Mouse (Mus musculus): ENCODE measurements around the gene Hdac4. TPM values are rescaled to one million over a fixed set of nuclear protein-coding genes. Genes with fewer than 3 reads are reported as not detected.

Gene Hdac4
- polyA plus RNA-seq, 1 experiment from 2014 or later = 38.0 TPM

GRCm38 (mm10) chr1:91927536-91928315, 267.8 kb downstream of the Hdac4 start:
- no peak overlapping the region for H3K4me2 ChIP-seq (ENCODE audit: low read depth, low read length)
- peaks cover 3% of the 10 kb centered on the region; the same call in 1 of the 2 replicates for H3K36me3 ChIP-seq (ENCODE audit: control insufficient read depth, insufficient read depth, low read length)
- WGBS = 91% methylated on average over 10 of the region's 10 CpGs
- no peaks in the 10 kb centered on the region for H3K9me3 ChIP-seq (ENCODE audit: control insufficient read depth, low read length)
- H3K9ac ChIP-seq (replicated peaks; ENCODE audit: low read depth, low read length) = no peak overlapping the region
- H3K27ac ChIP-seq (ENCODE audit: low read depth, low read length) = no peak overlapping the region
- no peak overlapping the region for H3K4me3 ChIP-seq (ENCODE audit: low read depth, low read length)
- H3K27me3 ChIP-seq (ENCODE audit: control insufficient read depth, insufficient read depth, low read length) = no peaks in the 10 kb centered on the region
- no peak for ATAC-seq (ENCODE audit: low read depth)
- H3K4me1 ChIP-seq (ENCODE audit: control insufficient read depth, insufficient read depth, low read length) = no peaks in the 10 kb centered on the region

- Histone ChIP-seq H3K4me3 (ENCODE audit: low read depth, low read length) (no peak overlapping the region), H3K4me1 (ENCODE audit: control insufficient read depth, insufficient read depth, low read length) (no peaks in the 10 kb centered on the region), H3K27ac (ENCODE audit: low read depth, low read length) (no peak overlapping the region), H3K4me2 (ENCODE audit: low read depth, low read length) (no peak overlapping the region), H3K27me3 (ENCODE audit: control insufficient read depth, insufficient read depth, low read length) (no peaks in the 10 kb centered on the region), H3K9me3 (ENCODE audit: control insufficient read depth, low read length) (no peaks in the 10 kb centered on the region), H3K36me3 (ENCODE audit: control insufficient read depth, insufficient read depth, low read length) (no peaks in the 10 kb centered on the region), H3K9ac (replicated peaks; ENCODE audit: low read depth, low read length) (no peak overlapping the region)
- ATAC-seq (ENCODE audit: low read depth) = no peak
- 93% methylated on average over 9 of the region's 9 CpGs for WGBS
Measured at GRCm38 (mm10) chr1:91923567-91923966, 271.9 kb downstream of the Hdac4 start.

- H3K9me3 ChIP-seq (ENCODE audit: control insufficient read depth, low read length) = no peaks in the 10 kb centered on the region
- no peak for ATAC-seq (ENCODE audit: low read depth)
- H3K27me3 ChIP-seq (ENCODE audit: control insufficient read depth, insufficient read depth, low read length) = no peaks in the 10 kb centered on the region
- 87% methylated on average over 7 of the region's 7 CpGs for WGBS
- no peak overlapping the region for H3K4me2 ChIP-seq (ENCODE audit: low read depth, low read length)
- no peaks in the 10 kb centered on the region for H3K4me1 ChIP-seq (ENCODE audit: control insufficient read depth, insufficient read depth, low read length)
- H3K9ac ChIP-seq (replicated peaks; ENCODE audit: low read depth, low read length) = no peak overlapping the region
- H3K4me3 ChIP-seq (ENCODE audit: low read depth, low read length) = no peak overlapping the region
- no peaks in the 10 kb centered on the region for H3K36me3 ChIP-seq (ENCODE audit: control insufficient read depth, insufficient read depth, low read length)
- H3K27ac ChIP-seq (ENCODE audit: low read depth, low read length) = no peak overlapping the region
Measured at GRCm38 (mm10) chr1:91922235-91923152, 273.0 kb downstream of the Hdac4 start.

GRCm38 (mm10) chr1:91921702-91922101, 273.8 kb downstream of the Hdac4 start:
- 90% methylated on average over 4 of the region's 4 CpGs for WGBS
- no peak for ATAC-seq (ENCODE audit: low read depth)
- Histone ChIP-seq H3K27me3 (ENCODE audit: control insufficient read depth, insufficient read depth, low read length) (no peaks in the 10 kb centered on the region), H3K27ac (ENCODE audit: low read depth, low read length) (no peak overlapping the region), H3K4me3 (ENCODE audit: low read depth, low read length) (no peak overlapping the region), H3K9me3 (ENCODE audit: control insufficient read depth, low read length) (no peaks in the 10 kb centered on the region), H3K4me2 (ENCODE audit: low read depth, low read length) (no peak overlapping the region), H3K9ac (replicated peaks; ENCODE audit: low read depth, low read length) (no peak overlapping the region), H3K4me1 (ENCODE audit: control insufficient read depth, insufficient read depth, low read length) (no peaks in the 10 kb centered on the region), H3K36me3 (ENCODE audit: control insufficient read depth, insufficient read depth, low read length) (no peaks in the 10 kb centered on the region)

DNA sequence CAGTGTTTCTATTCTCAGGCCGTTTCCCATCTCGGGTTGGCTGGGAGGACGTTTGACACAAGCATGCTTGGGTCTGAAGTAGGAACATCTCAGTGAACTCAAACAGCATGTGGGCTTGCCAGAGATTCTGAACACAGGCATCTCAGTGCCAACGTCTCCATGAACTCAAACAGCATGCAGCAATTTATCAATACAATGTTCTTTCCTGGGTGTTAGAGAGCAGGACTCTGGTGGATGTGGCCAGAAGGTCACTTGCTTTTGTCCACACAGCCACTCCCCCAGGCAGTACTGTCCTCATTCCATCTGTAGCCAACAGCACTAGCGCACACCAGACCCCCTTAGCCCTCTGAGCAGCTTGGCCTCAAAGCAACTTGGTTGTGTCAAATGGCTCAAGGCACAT, 274.2 kb downstream of the Hdac4 start:
- Histone ChIP-seq H3K4me2 (ENCODE audit: low read depth, low read length) (no peak overlapping the region), H3K4me1 (ENCODE audit: control insufficient read depth, insufficient read depth, low read length) (no peaks in the 10 kb centered on the region), H3K36me3 (ENCODE audit: control insufficient read depth, insufficient read depth, low read length) (no peaks in the 10 kb centered on the region), H3K9me3 (ENCODE audit: control insufficient read depth, low read length) (no peaks in the 10 kb centered on the region), H3K27me3 (ENCODE audit: control insufficient read depth, insufficient read depth, low read length) (no peaks in the 10 kb centered on the region), H3K4me3 (ENCODE audit: low read depth, low read length) (no peak overlapping the region), H3K27ac (ENCODE audit: low read depth, low read length) (no peak overlapping the region), H3K9ac (replicated peaks; ENCODE audit: low read depth, low read length) (no peak overlapping the region)
- no peak for ATAC-seq (ENCODE audit: low read depth)
- WGBS = 67% methylated on average over 5 of the region's 5 CpGs

DNA sequence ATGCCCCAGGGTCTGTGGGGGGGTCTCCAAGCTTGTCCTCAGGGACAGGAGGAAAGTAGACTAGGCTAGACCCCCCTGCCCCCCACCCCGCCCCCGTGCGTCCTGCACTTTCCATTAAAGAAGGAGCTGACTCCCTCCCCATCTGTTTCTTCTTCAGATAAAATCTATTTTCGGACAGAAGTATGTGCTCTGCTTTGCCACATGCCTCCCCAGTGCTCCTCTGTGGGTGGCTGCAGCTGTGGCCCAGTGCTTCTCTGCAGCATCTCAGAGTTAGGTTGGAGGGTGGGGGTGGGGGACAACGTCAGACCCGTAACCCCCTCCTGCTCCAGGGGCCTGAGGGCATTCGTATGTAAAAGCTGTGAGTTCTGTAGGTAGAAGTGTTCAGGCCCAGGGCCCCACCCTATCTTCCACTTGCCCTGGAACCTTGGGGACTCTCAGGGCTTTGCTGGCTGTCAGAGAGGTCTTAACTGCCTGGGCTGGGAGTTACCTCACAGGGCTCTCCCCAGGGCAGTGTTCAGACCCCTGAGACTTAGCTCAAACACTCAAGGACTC, 275.4 kb downstream of the Hdac4 start:
- no peak overlapping the region for H3K27ac ChIP-seq (ENCODE audit: low read depth, low read length)
- WGBS = 36% methylated on average over 7 of the region's 7 CpGs
- no peaks in the 10 kb centered on the region for H3K9me3 ChIP-seq (ENCODE audit: control insufficient read depth, low read length)
- no peak for ATAC-seq (ENCODE audit: low read depth)
- H3K4me3 ChIP-seq (ENCODE audit: low read depth, low read length) = no peak overlapping the region
- H3K36me3 ChIP-seq (ENCODE audit: control insufficient read depth, insufficient read depth, low read length) = no peaks in the 10 kb centered on the region
- no peaks in the 10 kb centered on the region for H3K4me1 ChIP-seq (ENCODE audit: control insufficient read depth, insufficient read depth, low read length)
- H3K9ac ChIP-seq (replicated peaks; ENCODE audit: low read depth, low read length) = no peak overlapping the region
- H3K27me3 ChIP-seq (ENCODE audit: control insufficient read depth, insufficient read depth, low read length) = no peaks in the 10 kb centered on the region
- H3K4me2 ChIP-seq (ENCODE audit: low read depth, low read length) = no peak overlapping the region

GRCm38 (mm10) chr1:91918257-91918800, 277.2 kb downstream of the Hdac4 start:
- ATAC-seq (ENCODE audit: low read depth) = no peak
- Histone ChIP-seq H3K4me2 (ENCODE audit: low read depth, low read length) (no peak overlapping the region), H3K4me3 (ENCODE audit: low read depth, low read length) (no peak overlapping the region), H3K4me1 (ENCODE audit: control insufficient read depth, insufficient read depth, low read length) (no peaks in the 10 kb centered on the region), H3K27me3 (ENCODE audit: control insufficient read depth, insufficient read depth, low read length) (no peaks in the 10 kb centered on the region), H3K9ac (replicated peaks; ENCODE audit: low read depth, low read length) (no peak overlapping the region), H3K27ac (ENCODE audit: low read depth, low read length) (no peak overlapping the region), H3K36me3 (ENCODE audit: control insufficient read depth, insufficient read depth, low read length) (no peaks in the 10 kb centered on the region), H3K9me3 (ENCODE audit: control insufficient read depth, low read length) (no peaks in the 10 kb centered on the region)
- 88% methylated on average over 10 of the region's 10 CpGs for WGBS

DNA sequence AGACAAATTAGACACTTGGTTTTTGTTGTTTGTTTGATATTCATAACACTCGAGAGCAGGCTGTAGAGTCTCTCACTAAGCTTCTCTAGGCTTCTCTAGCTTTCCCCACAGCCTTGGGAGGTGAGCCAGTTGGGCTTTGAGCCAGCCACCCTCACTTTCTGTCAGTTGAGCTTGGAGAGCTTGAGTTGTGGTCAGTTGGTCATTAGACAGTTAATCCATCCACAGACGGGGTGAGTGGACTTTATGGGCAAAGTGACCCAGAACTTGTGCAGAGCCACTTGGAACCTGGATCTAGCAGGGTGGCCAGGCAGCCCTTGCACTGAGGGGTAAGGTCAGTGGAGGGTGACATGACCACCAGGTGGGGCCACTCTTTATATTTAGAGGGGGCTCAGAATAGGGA, 277.9 kb downstream of the Hdac4 start:
- no peaks in the 10 kb centered on the region for H3K4me1 ChIP-seq (ENCODE audit: control insufficient read depth, insufficient read depth, low read length)
- no peaks in the 10 kb centered on the region for H3K36me3 ChIP-seq (ENCODE audit: control insufficient read depth, insufficient read depth, low read length)
- ATAC-seq (ENCODE audit: low read depth) = no peak
- no peak overlapping the region for H3K9ac ChIP-seq (replicated peaks; ENCODE audit: low read depth, low read length)
- H3K27me3 ChIP-seq (ENCODE audit: control insufficient read depth, insufficient read depth, low read length) = no peaks in the 10 kb centered on the region
- H3K27ac ChIP-seq (ENCODE audit: low read depth, low read length) = no peak overlapping the region
- 81% methylated on average over 2 of the region's 2 CpGs for WGBS
- no peaks in the 10 kb centered on the region for H3K9me3 ChIP-seq (ENCODE audit: control insufficient read depth, low read length)
- H3K4me2 ChIP-seq (ENCODE audit: low read depth, low read length) = no peak overlapping the region
- H3K4me3 ChIP-seq (ENCODE audit: low read depth, low read length) = no peak overlapping the region

Measured in neural tube, embryonic 14.5 days (tissue).